Mouse (Mus musculus): ENCODE data around the gene Hist1h2bq.

- TF ChIP-seq POLR2A (IDR thresholded peaks at IDR 0.05; ENCODE audit: insufficient read length, low read depth) (no peak), POLR2AphosphoS2 (IDR thresholded peaks at IDR 0.05; ENCODE audit: insufficient read length, low read depth) (no peak), TCF12 (IDR thresholded peaks at IDR 0.05; ENCODE audit: insufficient read depth, poor library complexity, severe bottlenecking) (no peak), MYOG (IDR thresholded peaks at IDR 0.05; ENCODE audit: control insufficient read depth in 1 of 3, insufficient read depth in 1 of 3, insufficient read length in 2 of 3, low read depth in 2 of 3) (no peak), USF1 (IDR thresholded peaks at IDR 0.05; ENCODE audit: low read depth) (no peak), REST (IDR thresholded peaks at IDR 0.05; ENCODE audit: insufficient read depth, insufficient read length) (no peak), E2F4 (IDR thresholded peaks at IDR 0.05; ENCODE audit: insufficient read depth) (no peak), MYOD1 (IDR thresholded peaks at IDR 0.05; ENCODE audit: control insufficient read depth in 1 of 3, insufficient read length in 2 of 3, low read depth in 2 of 3) (no peak), MAX (IDR thresholded peaks at IDR 0.05; ENCODE audit: low read depth) (no peak), TCF3 (IDR thresholded peaks at IDR 0.05; ENCODE audit: insufficient read length, low read depth) (no peak), CEBPB (IDR thresholded peaks at IDR 0.05; ENCODE audit: insufficient read depth, poor library complexity, severe bottlenecking) (no peak), SRF (IDR thresholded peaks at IDR 0.05; ENCODE audit: control insufficient read depth, insufficient read length, low read depth) (no peak)
Observed at GRCm38 (mm10) chr13:21852215-21852945, 42.4 kb upstream of the Hist1h2bq start.
